Mouse (Mus musculus) G1E (cell line): Measurements from ENCODE around the gene Psmd7.

Source experiments
- CTCF ChIP-seq: IDR thresholded peaks from 2 replicates; pipeline ENCODE4 v1.5.1; 2012; ENCODE audit warnings: low read depth, low read length, inconsistent platforms, mixed read lengths
- GATA1 ChIP-seq: IDR thresholded peaks from 2 replicates; pipeline ENCODE4 v1.6.1; 2012; ENCODE audit warnings: borderline replicate concordance, low read length, inconsistent platforms, mixed read lengths
- GATA2 ChIP-seq: IDR thresholded peaks from 2 replicates; pipeline ENCODE4 v1.6.1; 2012; ENCODE audit warnings: low read depth, low read length, inconsistent platforms, borderline replicate concordance

- TF ChIP-seq CTCF = no peak
- TF ChIP-seq GATA2 = no peak
- no peak for TF ChIP-seq GATA1
Observed at GRCm38 (mm10) chr8:107587995-107588780, at the start of gene Psmd7.
